Mouse (Mus musculus) limb, embryonic 15.5 days (tissue): Measurements from ENCODE around the gene Mob3b. TPM values are rescaled to one million over a fixed set of nuclear protein-coding genes. Genes with fewer than 3 reads are reported as not detected.

Experiments
- ATAC-seq: fragments of 200-750 bp; cut with Nextera tagmentation; 2 replicates; pipeline ENCODE4 v1.8.0; 2017; ENCODE audit warnings: low read depth, moderate TSS enrichment; ENCODE audit not compliant: insufficient number of reproducible peaks, low FRiP score, low TSS enrichment
- H3K27ac ChIP-seq: fragments of 300-500 bp; sonication (generic); 2 replicates; pipeline ENCODE4 v1.5.1; 2015; ENCODE audit warnings: moderate library complexity, mild to moderate bottlenecking, inconsistent platforms
- H3K27me3 ChIP-seq: fragments of 300-500 bp; sonication (generic); 2 replicates; pipeline ENCODE4 v1.6.1; 2015; ENCODE audit warnings: inconsistent platforms
- H3K36me3 ChIP-seq: fragments of 300-500 bp; sonication (generic); 2 replicates; pipeline ENCODE4 v1.6.1; 2015; ENCODE audit warnings: inconsistent platforms
- H3K4me1 ChIP-seq: fragments of 300-500 bp; sonication (generic); 2 replicates; pipeline ENCODE4 v1.6.1; 2015; ENCODE audit warnings: inconsistent platforms
- H3K4me2 ChIP-seq: fragments of 300-500 bp; sonication (generic); 2 replicates; pipeline ENCODE4 v1.6.1; 2015; ENCODE audit warnings: mild to moderate bottlenecking, inconsistent platforms
- H3K4me3 ChIP-seq: fragments of 300-500 bp; sonication (generic); 2 replicates; pipeline ENCODE4 v1.5.1; 2015; ENCODE audit warnings: mild to moderate bottlenecking, inconsistent platforms
- H3K9ac ChIP-seq: fragments of 300-500 bp; sonication (generic); 2 replicates; pipeline ENCODE4 v1.6.1; 2015; ENCODE audit warnings: inconsistent platforms
- H3K9me3 ChIP-seq: fragments of 300-500 bp; sonication (generic); 2 replicates; pipeline ENCODE4 v1.6.1; 2016; ENCODE audit warnings: inconsistent platforms
- WGBS: fragments of 180-500 bp; shearing (Covaris S2); methylation state at CpG from one replicate; pipeline ENCODE4 v1.1.7; 2015; 5-methylcytosine and 5-hydroxymethylcytosine counted together
- polyA plus RNA-seq: library from polyadenylated mRNA; unstranded; fragments of >200 nt; fragmentation: Nextera tagmentation; extraction: Ambion mirVana; gene quantifications from 2 replicates; pipeline ENCODE4 v1.2.1, GENCODE M21; 2015

Mob3b gene
- polyA plus RNA-seq, 1 experiment from 2014 or later, result 12.8 TPM

- Histone ChIP-seq H3K27me3 (no peaks in the 10 kb centered on the region), H3K4me2 (no peak overlapping the region), H3K9me3 (no peaks in the 10 kb centered on the region), H3K36me3 (no peaks in the 10 kb centered on the region), H3K9ac (no peak overlapping the region), H3K4me3 (no peak overlapping the region), H3K27ac (no peak overlapping the region), H3K4me1 (peaks cover 8% of the 10 kb centered on the region; the same call in 1 of the 2 replicates)
- WGBS, result 39% methylated on average over 7 of the region's 7 CpGs
- ATAC-seq, result no peak
Observed at GRCm38 (mm10) chr4:35086067-35086700, 71.1 kb downstream of the Mob3b start.

GRCm38 (mm10) chr4:35084060-35084459 is 73.2 kb downstream of the Mob3b start:
- H3K36me3 ChIP-seq, result no peaks in the 10 kb centered on the region
- no peaks in the 10 kb centered on the region for H3K27me3 ChIP-seq
- no peak overlapping the region for H3K9ac ChIP-seq
- H3K9me3 ChIP-seq, result no peaks in the 10 kb centered on the region
- peaks cover 2% of the 10 kb centered on the region; the same call in 1 of the 2 replicates for H3K4me1 ChIP-seq
- no peak overlapping the region for H3K4me2 ChIP-seq
- H3K4me3 ChIP-seq, result no peak overlapping the region
- WGBS, result 78% methylated on average over 8 of the region's 8 CpGs
- no peak for ATAC-seq
- no peak overlapping the region for H3K27ac ChIP-seq

GRCm38 (mm10) chr4:35082476-35083114 is 74.7 kb downstream of the Mob3b start:
- no peak overlapping the region for H3K4me2 ChIP-seq
- no peaks in the 10 kb centered on the region for H3K9me3 ChIP-seq
- no peak overlapping the region for H3K4me3 ChIP-seq
- H3K27me3 ChIP-seq, result no peaks in the 10 kb centered on the region
- H3K36me3 ChIP-seq, result no peaks in the 10 kb centered on the region
- peaks cover 2% of the 10 kb centered on the region; the same call in 1 of the 2 replicates for H3K4me1 ChIP-seq
- ATAC-seq, result no peak
- WGBS, result 74% methylated on average over 10 of the region's 10 CpGs
- H3K9ac ChIP-seq, result no peak overlapping the region
- peak overlapping the region; percentile 11; the same call in 1 of the 2 replicates for H3K27ac ChIP-seq

GRCm38 (mm10) chr4:35080285-35080684 is 77.0 kb downstream of the Mob3b start:
- no peak for ATAC-seq

GRCm38 (mm10) chr4:35068739-35069138 is 88.5 kb downstream of the Mob3b start:
- Histone ChIP-seq H3K9me3 (no peaks in the 10 kb centered on the region), H3K9ac (no peak overlapping the region), H3K36me3 (no peaks in the 10 kb centered on the region), H3K4me2 (no peak overlapping the region), H3K4me1 (peaks cover 12% of the 10 kb centered on the region), H3K27ac (peak overlapping the region; percentile 30), H3K27me3 (no peaks in the 10 kb centered on the region), H3K4me3 (no peak overlapping the region)
- 26% methylated on average over 4 of the region's 4 CpGs for WGBS
- ATAC-seq, result no peak

More at GRCm38 (mm10) chr4:35080285-35080684, 77.0 kb downstream of the Mob3b start:
- Histone ChIP-seq H3K9me3 (no peaks in the 10 kb centered on the region), H3K27me3 (no peaks in the 10 kb centered on the region), H3K27ac (no peak overlapping the region), H3K4me3 (no peak overlapping the region), H3K4me1 (peaks cover 2% of the 10 kb centered on the region; the same call in 1 of the 2 replicates), H3K36me3 (no peaks in the 10 kb centered on the region), H3K9ac (no peak overlapping the region), H3K4me2 (no peak overlapping the region)
- WGBS, result 82% methylated on average over 6 of the region's 6 CpGs

GRCm38 (mm10) chr4:35066163-35066562 is 91.1 kb downstream of the Mob3b start:
- H3K9me3 ChIP-seq, result no peaks in the 10 kb centered on the region
- 73% methylated on average over 4 of the region's 4 CpGs for WGBS
- H3K4me3 ChIP-seq, result no peak overlapping the region
- no peak overlapping the region for H3K9ac ChIP-seq
- no peak overlapping the region for H3K4me2 ChIP-seq
- no peaks in the 10 kb centered on the region for H3K27me3 ChIP-seq
- H3K27ac ChIP-seq, result no peak overlapping the region
- no peaks in the 10 kb centered on the region for H3K36me3 ChIP-seq
- ATAC-seq, result no peak
- peaks cover 12% of the 10 kb centered on the region for H3K4me1 ChIP-seq

- no peak for ATAC-seq
- H3K27ac ChIP-seq, result no peak overlapping the region
Observed at GRCm38 (mm10) chr4:35065075-35065838, 92.0 kb downstream of the Mob3b start.

GRCm38 (mm10) chr4:35063146-35063719 is 94.1 kb downstream of the Mob3b start:
- Histone ChIP-seq H3K36me3 (no peaks in the 10 kb centered on the region), H3K4me2 (no peak overlapping the region), H3K27ac (no peak overlapping the region), H3K4me1 (peaks cover 12% of the 10 kb centered on the region), H3K4me3 (no peak overlapping the region), H3K9ac (no peak overlapping the region), H3K27me3 (no peaks in the 10 kb centered on the region), H3K9me3 (no peaks in the 10 kb centered on the region)
- 67% methylated on average over 7 of the region's 7 CpGs for WGBS
- no peak for ATAC-seq

More at GRCm38 (mm10) chr4:35065075-35065838, 92.0 kb downstream of the Mob3b start:
- H3K4me1 ChIP-seq, result peaks cover 12% of the 10 kb centered on the region
- 17% methylated on average over 15 of the region's 15 CpGs for WGBS
- no peak overlapping the region for H3K9ac ChIP-seq
- H3K36me3 ChIP-seq, result no peaks in the 10 kb centered on the region
- H3K4me2 ChIP-seq, result no peak overlapping the region
- no peaks in the 10 kb centered on the region for H3K27me3 ChIP-seq
- H3K9me3 ChIP-seq, result no peaks in the 10 kb centered on the region
- no peak overlapping the region for H3K4me3 ChIP-seq

- H3K27me3 ChIP-seq, result no peaks in the 10 kb centered on the region
- no peak for ATAC-seq
- H3K4me3 ChIP-seq, result no peak overlapping the region
- H3K27ac ChIP-seq, result no peak overlapping the region
- no peaks in the 10 kb centered on the region for H3K36me3 ChIP-seq
- H3K9me3 ChIP-seq, result no peaks in the 10 kb centered on the region
- peaks cover 12% of the 10 kb centered on the region for H3K4me1 ChIP-seq
- no peak overlapping the region for H3K4me2 ChIP-seq
- no peak overlapping the region for H3K9ac ChIP-seq
- 59% methylated on average over 1 of the region's 1 CpGs for WGBS
Observed at GRCm38 (mm10) chr4:35060964-35061363, 96.3 kb downstream of the Mob3b start.

- Histone ChIP-seq H3K4me1 (peaks cover 10% of the 10 kb centered on the region), H3K4me3 (no peak overlapping the region), H3K9ac (no peak overlapping the region), H3K4me2 (no peak overlapping the region), H3K27me3 (no peaks in the 10 kb centered on the region), H3K27ac (no peak overlapping the region), H3K9me3 (no peaks in the 10 kb centered on the region), H3K36me3 (no peaks in the 10 kb centered on the region)
- WGBS, result 70% methylated on average over 3 of the region's 3 CpGs
- ATAC-seq, result no peak
Observed at GRCm38 (mm10) chr4:35060401-35060800, 96.9 kb downstream of the Mob3b start.

- Histone ChIP-seq H3K27me3 (no peaks in the 10 kb centered on the region), H3K36me3 (no peaks in the 10 kb centered on the region), H3K4me1 (peaks cover 15% of the 10 kb centered on the region), H3K9me3 (no peaks in the 10 kb centered on the region), H3K4me2 (no peak overlapping the region), H3K27ac (no peak overlapping the region), H3K9ac (no peak overlapping the region), H3K4me3 (no peak overlapping the region)
- no peak for ATAC-seq
- 84% methylated on average over 2 of the region's 2 CpGs for WGBS
Observed at GRCm38 (mm10) chr4:35054362-35054761, 102.9 kb downstream of the Mob3b start.
